Mouse (Mus musculus) G1E (cell line): Measurements from ENCODE around the gene Mthfr. TPM values are rescaled to one million over a fixed set of nuclear protein-coding genes. Genes with fewer than 3 reads are reported as not detected.

Experiments used
- ATAC-seq: 2 replicates; pipeline ENCODE4 v1.8.0; 2016; ENCODE audit warnings: mild to moderate bottlenecking; ENCODE audit not compliant: insufficient number of reproducible peaks, poor library complexity, low FRiP score, severe bottlenecking; ENCODE audit errors: extremely low read depth
- DNase-seq: peaks from one replicate; pipeline ENCODE4 v3.0.0; 2012; ENCODE audit warnings: low spot score
- H3K27me3 ChIP-seq: 2 replicates; pipeline ENCODE4 v1.6.1; 2012; ENCODE audit warnings: mild to moderate bottlenecking, low read length, inconsistent platforms; ENCODE audit not compliant: insufficient read depth
- H3K36me3 ChIP-seq: replicated peaks from 2 replicates; pipeline ENCODE3; 2012; ENCODE audit warnings: mild to moderate bottlenecking, inconsistent platforms
- H3K4me1 ChIP-seq: 2 replicates; pipeline ENCODE4 v1.6.1; 2012; ENCODE audit warnings: low read depth, low read length, inconsistent platforms, mixed read lengths; ENCODE audit not compliant: insufficient read depth
- H3K4me3 ChIP-seq: 2 replicates; pipeline ENCODE4 v1.5.1; 2012; ENCODE audit warnings: low read depth, mild to moderate bottlenecking, inconsistent platforms, low read length, moderate library complexity, mixed read lengths
- H3K9me3 ChIP-seq: replicated peaks from 2 replicates; pipeline ENCODE4 v1.6.1; 2012; ENCODE audit warnings: inconsistent platforms
- CTCF ChIP-seq: IDR thresholded peaks from 2 replicates; pipeline ENCODE4 v1.5.1; 2012; ENCODE audit warnings: low read depth, low read length, inconsistent platforms, mixed read lengths
- GATA1 ChIP-seq: IDR thresholded peaks from 2 replicates; pipeline ENCODE4 v1.6.1; 2012; ENCODE audit warnings: borderline replicate concordance, low read length, inconsistent platforms, mixed read lengths
- GATA2 ChIP-seq: IDR thresholded peaks from 2 replicates; pipeline ENCODE4 v1.6.1; 2012; ENCODE audit warnings: low read depth, low read length, inconsistent platforms, borderline replicate concordance
- POLR2AphosphoS5 ChIP-seq: IDR thresholded peaks from 2 replicates; pipeline ENCODE4 v1.6.1; 2012; ENCODE audit warnings: low read depth, low read length, inconsistent platforms; ENCODE audit not compliant: insufficient replicate concordance
- TAL1 ChIP-seq: conservative IDR thresholded peaks from 2 replicates; pipeline ENCODE4 v1.6.1; 2012; ENCODE audit warnings: low read depth, low read length, inconsistent platforms, mixed read lengths
- polyA plus RNA-seq: library from polyadenylated mRNA; stranded (reverse); fragments of >175 nt; gene quantifications from 2 replicates; pipeline ENCODE4 v1.2.3, GENCODE M21; 2012
- total RNA-seq, 2 experiments: library from RNA; stranded (forward) in 1 of 2; stranded (reverse) in 1 of 2; fragments of 200-1000 nt in 1 of 2; fragments of >200 nt in 1 of 2; fragmentation: Nextera tagmentation in 1 of 2; gene quantifications; 2 replicates each; pipeline ENCODE4 v1.2.3; 2014 to 2017

The Mthfr gene
- total and polyA plus RNA-seq, 3 experiments = 7.3 to 12.5 (median 9.2) TPM

DNA sequence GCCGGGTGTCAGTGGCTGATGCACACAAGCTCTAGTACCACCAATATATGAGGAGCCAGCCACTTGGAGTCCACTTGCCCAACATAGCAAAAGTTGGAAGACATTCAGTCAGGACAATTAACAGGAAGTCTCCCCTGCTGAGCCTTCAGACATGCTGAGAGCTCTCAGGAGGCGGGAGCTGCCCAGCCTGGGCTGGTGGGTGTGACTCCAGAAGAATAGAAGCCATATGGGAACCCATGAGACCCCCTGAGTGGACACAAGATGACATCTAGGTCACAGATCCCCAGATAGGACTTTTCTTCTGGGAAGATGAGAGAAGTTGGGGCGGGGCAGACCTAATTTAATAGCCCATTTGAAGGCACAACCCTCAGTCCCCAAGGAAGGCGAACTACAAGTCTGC lies 50.3 kb downstream of the Mthfr start:
- peaks cover 16% of the 10 kb centered on the region for H3K36me3 ChIP-seq
- no peaks in the 10 kb centered on the region for H3K27me3 ChIP-seq
- DNase-seq (no peak), ATAC-seq (no peak)
- no peaks in the 10 kb centered on the region for H3K9me3 ChIP-seq
- no peak overlapping the region for H3K4me3 ChIP-seq
- H3K4me1 ChIP-seq = peaks cover 39% of the 10 kb centered on the region
- TF ChIP-seq CTCF (no peak), GATA2 (no peak), GATA1 (no peak), TAL1 (no peak), POLR2AphosphoS5 (no peak)

- DNase-seq = no peak
- no peak for ATAC-seq
- Histone ChIP-seq H3K9me3 (no peaks in the 10 kb centered on the region), H3K4me3 (no peak overlapping the region), H3K36me3 (peaks cover 4% of the 10 kb centered on the region), H3K27me3 (0 out of 2 replicates have a peak, but pooled peaks cover 4% of the 10 kb centered on the region), H3K4me1 (peaks cover 27% of the 10 kb centered on the region)
- no peak for TF ChIP-seq TAL1
- no peak for TF ChIP-seq GATA2
These were observed 52.3 kb downstream of the Mthfr start for GRCm38 (mm10) chr4:148091181-148091580.

- ATAC-seq (no peak), DNase-seq (no peak)
- TF ChIP-seq TAL1 = no peak
- TF ChIP-seq GATA2 = no peak
- TF ChIP-seq GATA1 = no peak
- no peak for TF ChIP-seq CTCF
- no peak for TF ChIP-seq POLR2AphosphoS5
- peaks cover 13% of the 10 kb centered on the region for H3K4me1 ChIP-seq
- no peaks in the 10 kb centered on the region for H3K9me3 ChIP-seq
- H3K27me3 ChIP-seq = peaks cover 8% of the 10 kb centered on the region; the same call in 1 of the 2 replicates
- no peak overlapping the region for H3K4me3 ChIP-seq
- H3K36me3 ChIP-seq = no peaks in the 10 kb centered on the region
These were observed 53.8 kb downstream of the Mthfr start for GRCm38 (mm10) chr4:148092551-148093271.

DNA sequence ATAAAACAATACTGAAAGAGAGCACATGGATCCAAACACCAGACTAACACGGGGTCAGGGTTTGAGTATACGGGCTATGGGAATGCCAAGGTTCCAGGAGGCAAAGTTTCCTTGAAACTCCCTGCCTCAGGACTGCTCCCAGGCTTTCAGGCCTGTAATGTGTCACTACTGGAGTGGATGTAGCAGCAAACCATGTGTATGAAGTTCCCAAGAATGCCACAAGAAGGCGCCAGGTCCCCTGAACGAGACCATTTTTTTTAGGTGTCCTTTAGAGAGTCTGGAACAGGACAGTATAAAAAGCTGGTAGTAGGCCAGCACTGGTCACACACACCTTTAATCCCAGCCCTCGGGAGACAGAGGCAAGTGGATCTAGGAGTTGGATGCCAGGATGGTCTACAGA lies 55.3 kb downstream of the Mthfr start:
- no peak for ATAC-seq

GRCm38 (mm10) chr4:148095081-148095480 lies 56.2 kb downstream of the Mthfr start:
- peaks cover 19% of the 10 kb centered on the region; the same call in 1 of the 2 replicates for H3K27me3 ChIP-seq
- no peak for TF ChIP-seq GATA2
- no peak for TF ChIP-seq GATA1
- TF ChIP-seq CTCF = no peak
- TF ChIP-seq POLR2AphosphoS5 = no peak
- no peak for TF ChIP-seq TAL1

More for the DNA sequence above, 55.3 kb downstream of the Mthfr start:
- Histone ChIP-seq H3K27me3 (peaks cover 18% of the 10 kb centered on the region; the same call in 1 of the 2 replicates), H3K9me3 (no peaks in the 10 kb centered on the region), H3K4me3 (no peak overlapping the region), H3K36me3 (no peaks in the 10 kb centered on the region), H3K4me1 (peaks cover 6% of the 10 kb centered on the region)
- TF ChIP-seq CTCF = no peak
- no peak for TF ChIP-seq GATA2
- no peak for TF ChIP-seq POLR2AphosphoS5
- TF ChIP-seq GATA1 = no peak
- no peak for TF ChIP-seq TAL1
- DNase-seq = no peak

DNA sequence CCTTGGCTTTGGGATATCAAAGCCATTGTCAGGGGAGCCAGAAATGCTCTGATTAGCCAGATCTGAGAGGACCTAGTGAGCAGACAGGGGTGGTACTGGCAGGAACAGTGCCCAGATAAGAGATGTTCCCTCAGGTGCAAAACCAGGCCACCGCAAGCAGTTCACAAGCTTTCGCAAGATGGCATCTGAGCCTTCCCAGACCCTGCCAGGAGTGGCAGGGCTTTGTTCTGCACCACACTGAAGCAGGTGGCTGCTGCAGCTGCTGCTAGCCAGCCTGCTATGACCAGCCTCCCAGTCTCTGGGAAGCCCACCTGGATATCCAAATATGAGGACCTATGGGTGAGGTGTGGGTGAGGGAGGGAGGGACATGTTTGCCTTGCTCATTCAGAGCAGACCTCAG lies 59.1 kb downstream of the Mthfr start:
- Histone ChIP-seq H3K36me3 (no peaks in the 10 kb centered on the region), H3K9me3 (no peaks in the 10 kb centered on the region), H3K27me3 (peaks cover 31% of the 10 kb centered on the region; the same call in 1 of the 2 replicates), H3K4me1 (peaks cover 6% of the 10 kb centered on the region), H3K4me3 (no peak overlapping the region)
- no peak for TF ChIP-seq GATA2
- TF ChIP-seq CTCF = no peak
- TF ChIP-seq POLR2AphosphoS5 = no peak
- no peak for TF ChIP-seq GATA1
- no peak for TF ChIP-seq TAL1
- no peak for DNase-seq
- no peak for ATAC-seq

More at GRCm38 (mm10) chr4:148095081-148095480, 56.2 kb downstream of the Mthfr start:
- Histone ChIP-seq H3K4me3 (no peak overlapping the region), H3K36me3 (no peaks in the 10 kb centered on the region), H3K4me1 (peaks cover 6% of the 10 kb centered on the region), H3K9me3 (no peaks in the 10 kb centered on the region)
- DNase-seq (no peak), ATAC-seq (no peak)
